Mouse (Mus musculus): ENCODE results near the gene Gpld1. TPM values are rescaled to one million over a fixed set of nuclear protein-coding genes. Genes with fewer than 3 reads are reported as not detected.
"Not testable (repeated sequence)": the region's sequence is repeated elsewhere in the genome, so short reads cannot be mapped to it uniquely, and the experiment has no call there.

The Gpld1 gene
- polyA plus RNA-seq, 1 experiment, result 1.3 TPM

GRCm38 (mm10) chr13:24962119-24962518, 19.2 kb downstream of the Gpld1 start:
- Histone ChIP-seq H3K36me3 (ENCODE audit: control insufficient read depth, insufficient read depth, low read length) (no peaks in the 10 kb centered on the region), H3K4me1 (ENCODE audit: control insufficient read depth, insufficient read depth, low read length) (no peaks in the 10 kb centered on the region)
- no peak for TF ChIP-seq CTCF (IDR thresholded peaks at IDR 0.05; ENCODE audit: control insufficient read depth, insufficient read depth, insufficient replicate concordance, low read depth, low read length)
- TF ChIP-seq POLR2A (IDR thresholded peaks at IDR 0.05; ENCODE audit: control insufficient read depth, low read depth, low read length), result no peak

GRCm38 (mm10) chr13:24965130-24965845, 22.3 kb downstream of the Gpld1 start:
- Histone ChIP-seq H3K4me3 (ENCODE audit: control insufficient read depth, low read depth, low read length) (no peak overlapping the region), H3K4me1 (ENCODE audit: control insufficient read depth, insufficient read depth, low read length) (no peaks in the 10 kb centered on the region), H3K36me3 (ENCODE audit: control insufficient read depth, insufficient read depth, low read length) (no peaks in the 10 kb centered on the region), H3K27me3 (ENCODE audit: control insufficient read depth, insufficient read depth, low read length) (no peaks in the 10 kb centered on the region), H3K27ac (ENCODE audit: control insufficient read depth, insufficient read depth, low read depth, low read length) (no peak overlapping the region)
- TF ChIP-seq CTCF (IDR thresholded peaks at IDR 0.05; ENCODE audit: control insufficient read depth, insufficient read depth, insufficient replicate concordance, low read depth, low read length), result no peak
- no peak for TF ChIP-seq POLR2A (IDR thresholded peaks at IDR 0.05; ENCODE audit: control insufficient read depth, low read depth, low read length)

More at GRCm38 (mm10) chr13:24962119-24962518, 19.2 kb downstream of the Gpld1 start:
- no peak overlapping the region for H3K4me3 ChIP-seq (ENCODE audit: control insufficient read depth, low read depth, low read length)
- no peaks in the 10 kb centered on the region for H3K27me3 ChIP-seq (ENCODE audit: control insufficient read depth, insufficient read depth, low read length)
- H3K27ac ChIP-seq (ENCODE audit: control insufficient read depth, insufficient read depth, low read depth, low read length), result no peak overlapping the region

DNA sequence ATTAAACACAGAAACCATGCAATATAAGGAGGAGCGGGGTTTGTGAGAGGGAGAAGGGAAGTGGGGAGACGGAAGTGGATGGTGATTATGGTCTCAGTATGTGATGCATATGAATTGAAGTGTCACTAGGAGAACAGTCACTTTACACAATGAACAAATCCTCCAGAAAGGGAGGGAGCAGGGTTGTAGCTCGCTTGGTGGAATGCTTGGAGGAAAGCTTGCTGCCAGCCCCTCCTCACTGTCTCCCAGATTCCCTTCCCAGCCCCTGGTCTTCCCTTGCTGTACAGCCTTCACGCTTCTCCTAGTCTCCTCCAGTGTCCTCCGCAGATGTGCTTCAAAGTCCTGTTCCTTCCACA, 22.9 kb downstream of the Gpld1 start:
- Histone ChIP-seq H3K27me3 (ENCODE audit: control insufficient read depth, insufficient read depth, low read length) (no peaks in the 10 kb centered on the region), H3K4me3 (ENCODE audit: control insufficient read depth, low read depth, low read length) (no peak overlapping the region), H3K4me1 (ENCODE audit: control insufficient read depth, insufficient read depth, low read length) (no peaks in the 10 kb centered on the region), H3K36me3 (ENCODE audit: control insufficient read depth, insufficient read depth, low read length) (no peaks in the 10 kb centered on the region), H3K27ac (ENCODE audit: control insufficient read depth, insufficient read depth, low read depth, low read length) (no peak overlapping the region)
- TF ChIP-seq CTCF (IDR thresholded peaks at IDR 0.05; ENCODE audit: control insufficient read depth, insufficient read depth, insufficient replicate concordance, low read depth, low read length) (no peak), POLR2A (IDR thresholded peaks at IDR 0.05; ENCODE audit: control insufficient read depth, low read depth, low read length) (no peak)

DNA sequence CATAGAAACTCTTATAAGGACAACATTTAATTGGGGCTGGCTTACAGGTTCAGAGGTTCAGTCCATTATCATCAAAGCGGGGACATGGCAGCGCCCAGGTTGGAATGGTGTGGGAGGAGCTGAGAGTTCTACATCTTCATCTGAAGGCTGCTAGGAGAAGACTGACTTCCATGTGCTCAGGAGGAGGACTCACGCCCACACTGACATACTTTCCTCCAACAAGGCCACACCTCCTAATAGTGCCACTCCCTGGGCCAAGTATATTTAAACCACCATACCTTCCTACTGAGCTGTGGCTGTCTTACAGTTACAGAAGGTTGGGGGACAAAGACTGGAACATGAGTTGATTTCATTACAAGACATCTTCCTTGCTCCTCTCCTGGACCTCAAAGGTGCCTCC, 28.8 kb downstream of the Gpld1 start:
- not testable (repeated sequence) for H3K4me3 ChIP-seq (ENCODE audit: control insufficient read depth, low read depth, low read length); H3K36me3 ChIP-seq (ENCODE audit: control insufficient read depth, insufficient read depth, low read length); H3K27ac ChIP-seq (ENCODE audit: control insufficient read depth, insufficient read depth, low read depth, low read length); H3K4me1 ChIP-seq (ENCODE audit: control insufficient read depth, insufficient read depth, low read length); H3K27me3 ChIP-seq (ENCODE audit: control insufficient read depth, insufficient read depth, low read length)

GRCm38 (mm10) chr13:24976384-24976783, 33.4 kb downstream of the Gpld1 start:
- Histone ChIP-seq H3K27ac (ENCODE audit: control insufficient read depth, insufficient read depth, low read depth, low read length) (no peak overlapping the region), H3K36me3 (ENCODE audit: control insufficient read depth, insufficient read depth, low read length) (no peaks in the 10 kb centered on the region), H3K27me3 (ENCODE audit: control insufficient read depth, insufficient read depth, low read length) (no peaks in the 10 kb centered on the region), H3K4me3 (ENCODE audit: control insufficient read depth, low read depth, low read length) (no peak overlapping the region), H3K4me1 (ENCODE audit: control insufficient read depth, insufficient read depth, low read length) (no peaks in the 10 kb centered on the region)
- TF ChIP-seq POLR2A (IDR thresholded peaks at IDR 0.05; ENCODE audit: control insufficient read depth, low read depth, low read length) (no peak), CTCF (IDR thresholded peaks at IDR 0.05; ENCODE audit: control insufficient read depth, insufficient read depth, insufficient replicate concordance, low read depth, low read length) (no peak)

- Histone ChIP-seq H3K27ac (ENCODE audit: control insufficient read depth, insufficient read depth, low read depth, low read length) (no peak overlapping the region), H3K27me3 (ENCODE audit: control insufficient read depth, insufficient read depth, low read length) (no peaks in the 10 kb centered on the region), H3K4me3 (ENCODE audit: control insufficient read depth, low read depth, low read length) (no peak overlapping the region), H3K36me3 (ENCODE audit: control insufficient read depth, insufficient read depth, low read length) (no peaks in the 10 kb centered on the region), H3K4me1 (ENCODE audit: control insufficient read depth, insufficient read depth, low read length) (no peaks in the 10 kb centered on the region)
- TF ChIP-seq POLR2A (IDR thresholded peaks at IDR 0.05; ENCODE audit: control insufficient read depth, low read depth, low read length) (no peak), CTCF (IDR thresholded peaks at IDR 0.05; ENCODE audit: control insufficient read depth, insufficient read depth, insufficient replicate concordance, low read depth, low read length) (no peak)
Observed at GRCm38 (mm10) chr13:24977820-24978342, 34.9 kb downstream of the Gpld1 start.

GRCm38 (mm10) chr13:24981031-24981430, 38.1 kb downstream of the Gpld1 start:
- H3K4me1 ChIP-seq (ENCODE audit: control insufficient read depth, insufficient read depth, low read length), result no peaks in the 10 kb centered on the region
- TF ChIP-seq CTCF (IDR thresholded peaks at IDR 0.05; ENCODE audit: control insufficient read depth, insufficient read depth, insufficient replicate concordance, low read depth, low read length), result no peak
- no peak for TF ChIP-seq POLR2A (IDR thresholded peaks at IDR 0.05; ENCODE audit: control insufficient read depth, low read depth, low read length)
- H3K36me3 ChIP-seq (ENCODE audit: control insufficient read depth, insufficient read depth, low read length), result no peaks in the 10 kb centered on the region
- no peak overlapping the region for H3K4me3 ChIP-seq (ENCODE audit: control insufficient read depth, low read depth, low read length)
- no peak overlapping the region for H3K27ac ChIP-seq (ENCODE audit: control insufficient read depth, insufficient read depth, low read depth, low read length)
- H3K27me3 ChIP-seq (ENCODE audit: control insufficient read depth, insufficient read depth, low read length), result no peaks in the 10 kb centered on the region

Data from testis, adult 2 months (tissue).